Mouse (Mus musculus) left cerebral cortex, adult 8-10 months (tissue): ENCODE data around the gene Xylt1. TPM values are rescaled to one million over a fixed set of nuclear protein-coding genes. Genes with fewer than 3 reads are reported as not detected.

Source experiments
- DNase-seq, 2 experiments: peaks; one replicate each; pipeline ENCODE4 v3.0.0; 2022; ENCODE audit warnings: low spot score in 2 of 2
- total RNA-seq, 4 experiments: library from RNA; stranded (reverse); gene quantifications; 2 replicates each; pipeline ENCODE4 v1.2.4; 2022

Gene Xylt1
- 10 to 100 TPM; 46.8 to 52.9 (median 48.7) TPM for total RNA-seq

- peak; percentile 70 to 72 for DNase-seq
Measured at GRCm38 (mm10) chr7:117380418-117381187, at the start of gene Xylt1. Gene Xylt1 (plus strand): TSS chr7:117380979.

GRCm38 (mm10) chr7:117333936-117334335 is 46.8 kb upstream of the Xylt1 start:
- no peak for DNase-seq

GRCm38 (mm10) chr7:117356316-117356715 is 24.5 kb upstream of the Xylt1 start:
- no peak for DNase-seq

- peak in 1 of 2 experiments; percentile 47 for DNase-seq
Measured at GRCm38 (mm10) chr7:117357425-117358194, 23.2 kb upstream of the Xylt1 start.

- no peak for DNase-seq
Measured at GRCm38 (mm10) chr7:117361281-117361680, 19.5 kb upstream of the Xylt1 start.

GRCm38 (mm10) chr7:117362493-117362892 is 18.3 kb upstream of the Xylt1 start:
- DNase-seq: no peak

GRCm38 (mm10) chr7:117368647-117369289 is 12.0 kb upstream of the Xylt1 start:
- DNase-seq: no peak

- no peak for DNase-seq
Measured at GRCm38 (mm10) chr7:117369290-117369941, 11.4 kb upstream of the Xylt1 start.

GRCm38 (mm10) chr7:117375886-117376309 is 4.9 kb upstream of the Xylt1 start:
- DNase-seq: peak; percentile 30 to 40

- no peak for DNase-seq
Measured at GRCm38 (mm10) chr7:117377138-117377537, 3.6 kb upstream of the Xylt1 start.

GRCm38 (mm10) chr7:117380036-117380417 is 752 bp upstream of the Xylt1 start:
- DNase-seq: no peak

GRCm38 (mm10) chr7:117381188-117381981 is 606 bp downstream of the Xylt1 start:
- peak; percentile 27 to 38 for DNase-seq

- DNase-seq: no peak
Measured at GRCm38 (mm10) chr7:117382006-117382405, 1.2 kb downstream of the Xylt1 start.

- DNase-seq: no peak
Measured at GRCm38 (mm10) chr7:117383147-117383940, 2.6 kb downstream of the Xylt1 start.

GRCm38 (mm10) chr7:117386376-117386775 is 5.6 kb downstream of the Xylt1 start:
- no peak for DNase-seq

GRCm38 (mm10) chr7:117388284-117388988 is 7.7 kb downstream of the Xylt1 start:
- DNase-seq: no peak

GRCm38 (mm10) chr7:117389048-117389447 is 8.3 kb downstream of the Xylt1 start:
- DNase-seq: no peak

GRCm38 (mm10) chr7:117392863-117393569 is 12.2 kb downstream of the Xylt1 start:
- no peak for DNase-seq

GRCm38 (mm10) chr7:117393976-117394375 is 13.2 kb downstream of the Xylt1 start:
- DNase-seq: no peak
